Mouse (Mus musculus) naive thymus-derived CD4-positive, alpha-beta T cell, adult 2 months (primary cell): Measurements from ENCODE around the gene Ern2.
A peak's percentile ranks its signal among the peaks of the same experiment; 100 is the strongest.

ENCODE experiments used
- DNase-seq: peaks from one replicate; pipeline ENCODE4 v3.0.0-alpha.2; 2011; ENCODE audit warnings: low read depth

The Ern2 gene

GRCm38 (mm10) chr7:122186043-122186442, at the start of gene Ern2:
Ern2 (minus strand) TSS chr7:122186207.
- no peak for DNase-seq

GRCm38 (mm10) chr7:122230866-122231265, 44.9 kb upstream of the Ern2 start:
- DNase-seq: no peak

GRCm38 (mm10) chr7:122229916-122230315, 43.9 kb upstream of the Ern2 start:
- no peak for DNase-seq

- DNase-seq: no peak
These were observed 43.3 kb upstream of the Ern2 start for GRCm38 (mm10) chr7:122229306-122229705.

- DNase-seq: no peak
These were observed 40.7 kb upstream of the Ern2 start for GRCm38 (mm10) chr7:122226744-122227143.

GRCm38 (mm10) chr7:122226020-122226742, 40.2 kb upstream of the Ern2 start:
- DNase-seq: no peak

GRCm38 (mm10) chr7:122219315-122219801, 33.4 kb upstream of the Ern2 start, which contains the start of gene Chp2:
Chp2 (plus strand) TSS chr7:122219496.
- no peak for DNase-seq

GRCm38 (mm10) chr7:122208276-122209021, 22.4 kb upstream of the Ern2 start:
- DNase-seq: no peak

GRCm38 (mm10) chr7:122206121-122206520, 20.1 kb upstream of the Ern2 start:
- no peak for DNase-seq

GRCm38 (mm10) chr7:122203936-122204335, 17.9 kb upstream of the Ern2 start:
- no peak for DNase-seq

- DNase-seq: peak; percentile 51
These were observed 13.3 kb upstream of the Ern2 start for GRCm38 (mm10) chr7:122199296-122199695.

GRCm38 (mm10) chr7:122197306-122197705, 11.3 kb upstream of the Ern2 start:
- DNase-seq: peak; percentile 80

GRCm38 (mm10) chr7:122196771-122197170, 10.8 kb upstream of the Ern2 start:
- DNase-seq: peak; percentile 3

- no peak for DNase-seq
These were observed 7.9 kb upstream of the Ern2 start for GRCm38 (mm10) chr7:122193919-122194318.

GRCm38 (mm10) chr7:122191097-122191496, 5.1 kb upstream of the Ern2 start:
- no peak for DNase-seq

- DNase-seq: peak; percentile 78
These were observed 3.5 kb upstream of the Ern2 start for GRCm38 (mm10) chr7:122189484-122189883.

GRCm38 (mm10) chr7:122184569-122184968, 1.4 kb downstream of the Ern2 start:
- DNase-seq: no peak

GRCm38 (mm10) chr7:122180720-122181119, 5.3 kb downstream of the Ern2 start:
- no peak for DNase-seq

- no peak for DNase-seq
These were observed 14.4 kb downstream of the Ern2 start for GRCm38 (mm10) chr7:122171613-122172012.

GRCm38 (mm10) chr7:122170705-122171104, 15.3 kb downstream of the Ern2 start:
- no peak for DNase-seq

- no peak for DNase-seq
These were observed 18.8 kb downstream of the Ern2 start for GRCm38 (mm10) chr7:122167203-122167602.

- no peak for DNase-seq
These were observed 22.2 kb downstream of the Ern2 start for GRCm38 (mm10) chr7:122163766-122164165.

GRCm38 (mm10) chr7:122160037-122160436, 26.0 kb downstream of the Ern2 start:
- no peak for DNase-seq
